Mouse (Mus musculus) bone marrow, adult 2 months (tissue): ENCODE results near the gene Arhgef16.

ENCODE experiments used
- CTCF ChIP-seq: fragments of 200-500 bp; IDR thresholded peaks from 2 replicates; pipeline ENCODE4 v1.5.1; 2011; ENCODE audit warnings: low read length, control low read depth; ENCODE audit not compliant: control insufficient read depth, insufficient read depth
- POLR2A ChIP-seq: fragments of 200-500 bp; IDR thresholded peaks from 2 replicates; pipeline ENCODE4 v1.6.1; 2011; ENCODE audit warnings: low read depth, mild to moderate bottlenecking, control low read depth, low read length, borderline replicate concordance; ENCODE audit not compliant: control insufficient read depth

GRCm38 (mm10) chr4:154239199-154239598 is 62.3 kb downstream of the Arhgef16 start:
- TF ChIP-seq CTCF: no peak
- TF ChIP-seq POLR2A: no peak
